Mouse (Mus musculus) NIH3T3 (cell line): ENCODE measurements at regions not wholly inside any gene's neighbourhood (a gene's known extent, or its start where the extent isn't known, plus 50 kb on each side); places are given as distances from the start of the nearest gene placed in this dataset.

Source experiments
- DNase-seq: peaks from one replicate; pipeline ENCODE4 v3.0.0-alpha.2; 2012; ENCODE audit warnings: low read depth

DNA sequence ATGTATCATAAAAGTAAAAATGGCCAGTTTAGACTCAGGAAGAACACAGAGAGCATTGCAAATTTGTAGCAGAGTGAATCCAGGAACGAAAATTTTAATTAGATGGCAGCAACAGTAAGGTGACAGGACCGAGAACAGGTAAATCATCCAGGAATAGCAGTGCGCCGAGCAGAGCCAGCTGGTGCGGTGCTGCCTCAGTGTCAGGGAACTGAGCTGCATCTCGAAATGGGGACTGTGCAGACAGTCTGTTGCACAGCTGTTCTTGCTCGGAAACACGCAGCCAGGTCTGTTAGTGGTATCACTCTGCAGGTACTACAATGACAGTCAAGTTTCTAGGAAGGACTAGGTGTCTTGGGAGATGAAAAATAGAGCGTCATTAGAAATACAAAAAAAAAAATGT is 490.8 kb downstream of the Prkd1 start:
- DNase-seq: no peak

DNA sequence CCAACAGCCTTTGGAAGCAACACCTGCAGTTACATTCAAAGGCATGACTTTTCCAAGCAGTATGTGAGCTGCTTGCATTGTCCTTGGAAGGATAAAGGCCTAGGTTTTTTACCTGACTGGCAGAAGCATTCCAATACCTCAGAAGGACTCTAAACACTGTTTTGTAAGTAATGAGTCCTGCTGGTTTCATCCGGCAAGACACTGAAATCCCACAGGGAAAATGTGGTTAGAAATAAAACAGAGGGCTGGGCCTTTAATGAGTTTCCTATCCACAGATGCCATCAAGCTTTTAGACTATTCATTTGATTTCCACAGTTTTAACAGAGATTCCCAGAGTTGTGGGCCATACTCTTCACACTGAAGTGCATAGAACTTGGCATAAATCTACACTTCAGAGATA is 461.6 kb downstream of the Prkd1 start:
- no peak for DNase-seq

DNA sequence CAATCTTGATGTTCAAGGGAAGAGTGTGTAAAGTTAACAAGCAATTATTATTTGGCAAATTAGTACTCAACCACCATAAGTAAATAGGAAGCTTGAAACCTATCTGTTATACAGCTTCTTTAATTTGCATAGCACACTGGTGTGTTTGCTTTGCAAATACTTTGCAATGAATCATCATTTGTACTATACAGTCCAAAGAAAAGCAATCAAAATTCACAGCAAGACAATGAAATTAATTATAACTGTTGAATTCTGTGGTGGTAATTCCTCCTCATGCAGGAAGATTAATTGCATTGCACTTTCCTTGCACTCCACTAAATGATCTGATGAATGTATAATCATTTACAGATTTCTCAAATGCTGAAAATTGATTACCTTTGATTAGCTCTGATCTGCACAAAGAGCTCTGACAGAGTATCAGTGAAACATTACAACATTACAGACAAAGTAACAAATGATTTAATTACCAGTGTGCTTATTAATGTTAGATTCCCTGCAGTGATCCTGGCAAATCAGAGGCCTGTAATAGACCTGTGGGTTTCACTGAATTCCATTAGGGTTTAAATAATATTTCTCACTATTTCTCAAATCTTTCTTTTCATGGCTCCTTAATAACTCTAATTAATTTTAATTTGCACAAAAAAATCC is 457.9 kb downstream of the Prkd1 start:
- no peak for DNase-seq

DNA sequence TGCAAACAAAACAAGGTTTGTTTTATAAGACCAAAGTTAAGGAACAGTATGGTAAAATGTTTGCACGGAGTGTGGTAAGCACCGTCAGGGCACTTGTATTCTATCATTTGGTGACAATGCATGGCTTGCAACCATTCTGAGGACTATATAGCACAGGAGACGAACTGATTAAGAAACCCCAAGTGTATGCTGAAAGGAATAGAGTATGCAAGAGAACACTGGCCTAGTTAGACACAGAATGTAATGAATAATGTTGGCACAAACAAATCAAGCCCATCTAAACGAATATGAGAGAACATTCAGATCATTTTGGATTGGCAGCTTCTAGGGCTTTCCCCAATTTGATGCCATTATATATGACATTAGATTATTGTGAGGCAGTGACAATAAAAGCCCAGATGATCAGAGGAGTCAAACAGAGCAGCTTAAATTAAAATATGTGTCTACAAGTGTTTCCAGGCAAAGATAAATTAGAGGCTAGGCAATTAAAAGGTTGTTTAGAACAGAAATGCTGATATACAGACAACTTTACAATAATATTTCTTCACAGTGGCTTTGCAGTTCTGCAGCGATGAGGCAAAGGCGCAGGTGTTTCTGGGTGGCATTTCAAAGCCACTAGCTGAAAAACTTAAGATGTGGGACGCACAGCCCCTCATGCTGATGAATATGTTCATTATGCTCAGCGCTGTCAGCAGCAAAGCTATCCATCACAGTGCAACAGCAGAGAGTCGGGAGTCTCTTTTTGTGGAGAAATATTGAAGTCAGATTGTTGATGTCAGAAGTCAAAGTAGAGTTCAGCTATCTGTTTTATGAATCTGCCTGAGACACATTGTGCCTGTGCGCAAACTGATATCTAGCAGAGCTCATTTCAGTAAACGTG is 456.9 kb downstream of the Prkd1 start:
- DNase-seq: no peak

DNA sequence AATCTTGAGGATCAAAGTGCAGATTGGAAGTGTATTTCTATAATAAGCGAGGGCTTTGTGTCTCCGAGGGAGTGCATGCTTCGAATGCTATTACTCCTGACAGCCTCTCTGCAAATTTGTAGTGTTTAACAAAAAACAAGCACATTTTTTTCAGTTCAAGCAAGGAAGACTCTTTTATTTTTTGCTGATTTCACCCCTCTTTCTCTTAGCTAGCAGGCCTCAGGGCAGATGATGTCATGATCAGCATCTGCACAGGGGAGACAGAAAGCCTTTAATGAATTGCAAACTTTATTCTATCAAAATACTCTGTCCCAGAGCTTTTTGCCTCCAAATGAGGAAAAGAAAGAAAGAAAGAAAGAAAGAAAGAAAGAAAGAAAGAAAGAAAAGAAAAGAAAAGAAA is 455.4 kb downstream of the Prkd1 start:
- DNase-seq: peak; percentile 11

DNA sequence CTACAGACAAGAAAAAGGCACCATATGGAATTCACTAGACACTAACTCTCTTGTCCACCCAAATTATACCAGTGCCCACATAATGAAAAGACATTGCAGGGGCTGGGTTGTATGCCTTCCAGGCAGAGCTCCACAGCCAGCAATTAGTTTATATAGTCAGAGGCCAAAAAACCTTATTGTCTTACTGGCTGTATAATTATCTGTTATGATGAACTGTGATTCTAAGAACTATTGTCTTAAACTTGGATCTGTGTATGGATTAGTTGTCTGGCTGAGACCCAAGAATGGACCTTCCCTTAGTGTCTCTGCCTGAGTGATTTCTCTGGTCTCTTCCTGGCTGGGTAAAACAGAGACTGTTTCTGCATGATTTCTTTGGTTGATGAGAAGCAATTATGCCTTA is 454.2 kb downstream of the Prkd1 start:
- DNase-seq: no peak

DNA sequence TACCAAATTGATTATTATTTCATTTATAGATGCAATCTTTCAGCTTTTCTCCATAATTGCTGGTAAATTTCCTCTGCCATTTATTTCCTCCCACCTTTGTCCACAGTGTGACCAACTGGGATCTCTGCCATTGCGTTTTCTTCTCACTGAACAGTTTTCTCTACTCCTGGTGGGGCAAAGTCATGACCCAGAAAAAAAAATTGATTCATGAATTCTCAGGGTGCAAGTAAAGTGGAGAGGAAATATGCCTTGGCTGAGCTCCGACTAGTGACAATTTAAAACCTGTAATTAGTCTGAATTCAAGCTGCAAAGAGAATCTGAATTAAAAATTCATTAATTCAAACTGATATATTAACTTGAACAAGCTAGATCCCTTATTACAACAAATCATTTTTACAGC is 452.6 kb downstream of the Prkd1 start:
- no peak for DNase-seq

DNA sequence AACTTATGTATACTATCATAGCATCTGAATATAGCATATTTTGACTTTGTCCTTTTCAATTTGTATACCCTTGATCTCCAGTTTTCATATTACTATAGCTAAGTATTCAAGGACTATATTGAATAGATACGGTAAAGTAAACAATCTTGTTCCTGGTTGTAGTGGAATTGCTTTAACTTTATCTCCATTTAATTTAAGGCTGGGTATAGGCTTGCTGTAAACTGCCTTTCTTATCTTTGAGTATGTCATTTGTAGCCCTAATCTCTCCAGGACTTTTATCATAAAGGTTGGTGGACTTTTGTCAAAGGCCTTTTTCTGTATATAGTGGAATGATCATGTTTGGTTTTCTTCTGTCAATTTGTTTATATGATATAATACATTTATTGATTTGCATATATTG is 407.8 kb downstream of the Prkd1 start:
- DNase-seq: no peak

DNA sequence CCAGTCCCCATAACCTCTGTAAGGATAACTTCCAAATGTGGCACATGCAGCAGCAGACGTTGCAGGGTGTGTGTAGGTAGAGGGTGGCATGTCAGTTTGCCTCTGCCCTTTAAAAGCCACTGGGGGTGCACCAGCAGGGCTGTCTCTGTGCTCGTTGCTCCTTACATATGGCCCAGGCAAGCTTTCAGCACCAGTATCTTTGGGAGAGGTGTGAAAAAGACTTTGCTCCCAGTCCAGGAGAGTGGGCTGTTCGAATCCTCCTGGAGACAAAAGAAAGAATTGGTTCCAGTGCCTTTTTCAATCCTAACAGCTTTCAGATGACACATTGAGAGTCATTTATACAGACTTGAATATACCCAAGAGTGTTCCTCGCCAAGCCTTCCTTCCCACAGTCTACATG is 390.0 kb downstream of the Prkd1 start:
- DNase-seq: no peak

DNA sequence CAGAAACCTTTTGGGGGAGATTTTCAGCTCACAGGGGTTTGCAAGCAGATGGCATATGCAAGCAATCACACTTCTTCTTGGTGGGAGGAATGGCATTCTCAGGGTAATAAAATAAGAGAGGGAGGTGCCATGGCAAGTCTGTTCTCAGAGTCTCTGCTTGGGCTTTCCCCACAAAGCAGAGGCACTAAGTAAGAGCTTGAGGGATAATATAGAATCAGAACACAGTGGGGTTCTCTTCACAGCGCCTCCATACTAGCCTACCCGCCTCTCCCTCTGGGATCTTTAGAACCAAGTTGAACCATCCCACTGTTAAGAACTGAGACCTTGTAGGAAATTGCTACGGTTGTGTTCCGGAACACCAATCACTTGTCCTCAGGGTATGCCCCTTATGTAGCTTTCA is 387.8 kb downstream of the Prkd1 start:
- no peak for DNase-seq

DNA sequence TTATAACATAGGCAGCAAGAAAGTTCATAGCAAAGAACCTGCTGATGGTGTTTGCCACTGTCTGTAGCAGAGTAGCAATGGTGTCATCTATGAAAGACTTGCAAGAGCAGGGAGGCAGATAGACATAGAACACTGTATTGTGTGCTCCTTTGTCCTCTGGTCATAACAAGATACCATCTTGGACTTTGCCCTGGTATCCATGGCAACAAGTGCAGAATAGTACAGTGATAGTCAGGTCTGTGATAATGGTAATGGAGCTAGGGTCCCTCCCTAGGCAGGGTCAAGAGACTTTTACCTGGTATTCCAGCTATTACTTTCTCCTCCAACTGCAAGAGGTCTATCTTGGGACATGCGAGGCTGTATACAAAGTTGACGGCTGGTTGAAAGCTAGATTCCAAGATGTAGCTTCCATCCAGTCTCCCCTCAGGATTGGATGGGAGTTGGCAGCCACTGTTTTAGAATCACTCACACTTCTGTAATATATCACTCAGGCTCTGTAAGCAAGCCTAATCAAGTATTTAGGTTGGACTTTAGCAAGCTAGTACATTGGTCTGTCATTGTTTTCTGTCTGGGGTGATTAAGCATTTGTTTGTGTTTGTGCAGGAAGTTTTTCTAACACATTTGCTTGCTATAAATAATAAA is 375.5 kb downstream of the Prkd1 start:
- no peak for DNase-seq

DNA sequence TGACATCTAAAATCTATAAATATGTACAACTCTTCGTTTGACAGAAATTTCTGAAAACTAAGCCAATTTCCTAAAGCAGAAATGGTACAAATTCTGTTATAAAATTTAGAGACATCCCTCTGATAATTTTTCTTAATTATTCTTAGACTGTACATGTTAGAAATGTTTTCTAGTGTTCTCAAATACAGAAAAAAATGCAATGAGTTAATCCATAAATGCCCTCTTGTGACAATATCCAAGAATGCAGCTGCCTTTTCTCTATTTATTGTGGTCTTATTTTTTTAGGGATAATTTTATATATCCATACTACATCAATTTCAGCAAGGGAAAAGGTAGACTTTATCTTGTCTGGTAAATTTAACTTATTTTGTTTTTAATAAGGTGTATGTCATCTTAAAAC is 367.3 kb downstream of the Prkd1 start:
- DNase-seq: peak; percentile 62
